Mouse (Mus musculus): ENCODE measurements at regions not wholly inside any gene's neighbourhood (a gene's known extent, or its start where the extent isn't known, plus 50 kb on each side); places are given as distances from the start of the nearest gene placed in this dataset.
"Not testable (repeated sequence)": the region's sequence is repeated elsewhere in the genome, so short reads cannot be mapped to it uniquely, and the experiment has no call there.

DNA sequence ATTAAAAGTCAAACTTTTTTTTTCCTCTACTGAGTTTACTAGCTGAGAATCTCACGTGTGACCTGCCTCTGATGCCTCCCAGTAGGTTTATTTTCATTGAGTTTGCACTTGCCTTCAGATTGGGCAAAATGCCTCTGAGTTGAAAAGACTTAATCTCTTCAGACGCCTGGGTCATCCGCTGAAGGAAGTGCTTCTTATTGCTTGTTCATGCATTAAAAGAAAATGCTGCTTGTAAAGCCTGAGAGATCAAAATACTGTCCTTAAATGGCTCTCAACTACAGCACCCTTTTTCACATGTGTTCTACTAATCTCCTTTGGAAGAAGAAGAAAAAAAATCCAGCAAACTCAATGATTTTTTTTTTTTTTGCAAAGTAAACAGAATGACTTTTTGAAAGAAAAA lies 351.5 kb downstream of the Kcnh5 start:
- no peaks in the 10 kb centered on the region for H3K9me3 ChIP-seq (ENCODE audit: control insufficient read depth, low read length)
- no peak overlapping the region for H3K9ac ChIP-seq (ENCODE audit: low read length)
- H3K36me3 ChIP-seq (ENCODE audit: control insufficient read depth, insufficient read depth, low read length) = no peaks in the 10 kb centered on the region
- peaks cover 0 to 6% of the 10 kb centered on the region in 2 experiments; a peak in 2 of 4 replicates for H3K4me1 ChIP-seq (ENCODE audit: control insufficient read depth in 2 of 2, insufficient read depth in 2 of 2, low read length in 2 of 2)
- no peaks in the 10 kb centered on the region for H3K27me3 ChIP-seq (ENCODE audit: control insufficient read depth, insufficient read depth, low read length)
- WGBS = 47% methylated on average over 3 of the region's 3 CpGs
- H3K4me2 ChIP-seq (ENCODE audit: low read length) = no peak overlapping the region
- no peak for ATAC-seq (ENCODE audit: insufficient number of reproducible peaks, insufficient read depth, low FRiP score, low read depth)
- no peak overlapping the region for H3K4me3 ChIP-seq (ENCODE audit: control insufficient read depth in 1 of 2, insufficient read depth in 1 of 2, low read depth in 1 of 2, low read length in 2 of 2)
- H3K27ac ChIP-seq (replicated peaks in 1 of 2; ENCODE audit: control insufficient read depth in 1 of 2, insufficient read depth in 1 of 2, low read depth in 2 of 2, low read length in 2 of 2) = no peak overlapping the region; a peak in 1 of 4 replicates

DNA sequence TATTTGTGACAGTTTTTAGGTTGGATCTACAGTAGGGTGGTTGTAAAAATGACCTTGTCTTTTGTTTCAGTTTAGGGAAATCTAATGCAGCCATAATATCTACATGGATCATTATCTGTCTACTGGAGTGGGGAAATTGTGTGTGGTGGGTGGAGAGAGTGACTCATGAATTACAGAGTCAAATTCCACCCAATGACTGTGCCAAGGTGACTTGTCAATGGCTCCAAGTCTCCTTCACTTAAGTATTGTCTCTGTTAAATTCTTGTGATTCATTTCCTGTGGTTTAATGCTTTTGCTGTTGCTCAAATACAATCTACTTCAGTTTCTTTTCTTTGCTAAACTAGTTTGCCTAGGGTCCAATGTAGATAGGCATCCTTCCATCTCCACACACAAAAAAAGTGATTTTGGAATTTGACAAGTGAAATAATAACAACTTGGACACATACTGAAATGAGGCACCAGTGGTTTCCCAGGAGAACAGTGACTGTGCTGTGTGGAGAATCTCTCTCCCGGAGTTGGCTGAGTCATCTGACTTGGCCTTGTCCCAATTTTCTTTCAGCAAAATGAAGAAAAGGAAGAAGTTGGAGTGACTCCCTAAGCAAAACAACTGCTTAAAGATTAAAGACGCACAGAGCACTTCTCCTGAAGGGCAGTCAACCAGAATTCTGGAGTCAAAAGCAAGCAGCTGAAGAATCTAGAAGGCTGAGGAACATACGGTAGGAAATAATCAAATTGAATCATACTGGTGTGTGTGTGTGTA lies 352.2 kb downstream of the Kcnh5 start:
- H3K4me3 ChIP-seq (ENCODE audit: control insufficient read depth in 1 of 2, insufficient read depth in 1 of 2, low read depth in 1 of 2, low read length in 2 of 2) = no peak overlapping the region
- no peaks in the 10 kb centered on the region for H3K36me3 ChIP-seq (ENCODE audit: control insufficient read depth, insufficient read depth, low read length)
- H3K27ac ChIP-seq (replicated peaks in 1 of 2; ENCODE audit: control insufficient read depth in 1 of 2, insufficient read depth in 1 of 2, low read depth in 2 of 2, low read length in 2 of 2) = peak overlapping the region; percentile 25 to 33; a peak in 2 of 4 replicates
- H3K9ac ChIP-seq (ENCODE audit: low read length) = no peak overlapping the region
- 19% methylated on average over 3 of the region's 3 CpGs for WGBS
- H3K4me2 ChIP-seq (ENCODE audit: low read length) = no peak overlapping the region
- peaks cover 0 to 6% of the 10 kb centered on the region in 2 experiments; a peak in 2 of 4 replicates for H3K4me1 ChIP-seq (ENCODE audit: control insufficient read depth in 2 of 2, insufficient read depth in 2 of 2, low read length in 2 of 2)
- no peaks in the 10 kb centered on the region for H3K9me3 ChIP-seq (ENCODE audit: control insufficient read depth, low read length)
- no peaks in the 10 kb centered on the region for H3K27me3 ChIP-seq (ENCODE audit: control insufficient read depth, insufficient read depth, low read length)
- peak; percentile 68 for ATAC-seq (ENCODE audit: insufficient number of reproducible peaks, insufficient read depth, low FRiP score, low read depth)

DNA sequence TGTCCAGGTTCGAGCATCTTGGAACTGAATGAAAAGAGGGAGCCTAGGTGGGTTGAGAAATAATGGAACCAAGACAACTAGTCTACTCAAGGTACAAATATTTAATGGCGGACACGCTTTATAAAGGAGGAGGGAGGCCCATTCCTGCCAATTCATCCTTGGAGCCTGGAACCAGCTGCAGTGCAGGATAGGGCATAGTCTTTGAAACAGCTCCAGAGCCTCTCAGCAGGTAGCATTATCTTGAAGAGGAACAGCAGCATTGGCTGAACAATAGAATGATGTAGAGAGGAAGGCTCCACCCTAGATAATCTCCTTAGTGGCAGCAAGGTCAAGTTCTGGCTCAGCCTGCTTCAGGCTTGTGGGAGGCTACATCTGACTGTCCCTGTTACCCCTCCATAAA lies 361.0 kb downstream of the Kcnh5 start:
- not testable (repeated sequence) for H3K9me3 ChIP-seq (ENCODE audit: control insufficient read depth, low read length); ATAC-seq (ENCODE audit: insufficient number of reproducible peaks, insufficient read depth, low FRiP score, low read depth); H3K36me3 ChIP-seq (ENCODE audit: control insufficient read depth, insufficient read depth, low read length); H3K4me1 ChIP-seq (ENCODE audit: control insufficient read depth in 2 of 2, insufficient read depth in 2 of 2, low read length in 2 of 2); H3K9ac ChIP-seq (ENCODE audit: low read length); H3K4me2 ChIP-seq (ENCODE audit: low read length); H3K4me3 ChIP-seq (ENCODE audit: control insufficient read depth in 1 of 2, insufficient read depth in 1 of 2, low read depth in 1 of 2, low read length in 2 of 2); H3K27ac ChIP-seq (replicated peaks in 1 of 2; ENCODE audit: control insufficient read depth in 1 of 2, insufficient read depth in 1 of 2, low read depth in 2 of 2, low read length in 2 of 2); H3K27me3 ChIP-seq (ENCODE audit: control insufficient read depth, insufficient read depth, low read length)
- 85% methylated on average over 3 of the region's 3 CpGs for WGBS

DNA sequence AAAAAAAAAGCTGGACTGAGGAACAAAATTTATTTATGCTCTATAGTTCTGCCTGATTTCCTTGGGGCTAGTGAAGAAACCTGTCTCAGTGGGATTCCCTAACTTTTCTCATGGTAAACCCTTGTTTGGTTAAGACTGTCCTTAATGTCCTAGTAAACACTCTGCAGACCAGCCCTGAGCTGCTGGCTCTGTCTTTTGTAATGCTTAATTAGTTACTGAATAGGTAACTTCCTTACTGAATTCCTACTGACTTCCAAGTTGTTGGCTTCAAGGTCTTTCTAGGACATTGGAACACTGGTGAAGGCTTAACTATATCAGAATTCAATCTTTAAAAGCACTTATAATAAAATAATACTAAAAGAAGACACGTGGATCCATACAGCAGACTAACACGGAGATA lies 368.6 kb downstream of the Kcnh5 start:
- not testable (repeated sequence) for H3K4me3 ChIP-seq (ENCODE audit: control insufficient read depth in 1 of 2, insufficient read depth in 1 of 2, low read depth in 1 of 2, low read length in 2 of 2); H3K4me2 ChIP-seq (ENCODE audit: low read length); ATAC-seq (ENCODE audit: insufficient number of reproducible peaks, insufficient read depth, low FRiP score, low read depth); H3K4me1 ChIP-seq (ENCODE audit: control insufficient read depth in 2 of 2, insufficient read depth in 2 of 2, low read length in 2 of 2); H3K9ac ChIP-seq (ENCODE audit: low read length); H3K27ac ChIP-seq (replicated peaks in 1 of 2; ENCODE audit: control insufficient read depth in 1 of 2, insufficient read depth in 1 of 2, low read depth in 2 of 2, low read length in 2 of 2); H3K27me3 ChIP-seq (ENCODE audit: control insufficient read depth, insufficient read depth, low read length); H3K9me3 ChIP-seq (ENCODE audit: control insufficient read depth, low read length); H3K36me3 ChIP-seq (ENCODE audit: control insufficient read depth, insufficient read depth, low read length)
- WGBS = 69% methylated on average over 2 of the region's 2 CpGs

DNA sequence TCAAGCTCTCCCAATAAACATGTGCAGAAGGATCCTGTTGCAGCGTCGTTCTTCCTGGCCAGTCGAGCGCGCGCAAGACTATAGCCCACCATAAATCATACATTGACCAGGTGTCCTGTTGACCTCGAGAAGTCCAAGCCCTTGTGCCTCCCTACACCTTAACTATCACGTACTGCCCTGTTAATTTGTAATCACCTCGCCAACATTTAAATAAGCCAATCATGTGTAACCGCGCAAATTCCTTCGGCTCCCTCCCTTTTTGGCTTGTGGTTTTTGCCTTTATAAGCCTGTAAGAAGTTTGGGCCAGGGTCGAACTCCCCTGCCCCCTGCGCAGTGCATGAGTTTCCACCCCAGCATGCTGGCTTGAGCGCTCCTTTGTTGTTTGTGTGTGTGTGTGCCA lies 369.2 kb downstream of the Kcnh5 start:
- not testable (repeated sequence) for H3K9me3 ChIP-seq (ENCODE audit: control insufficient read depth, low read length); H3K27me3 ChIP-seq (ENCODE audit: control insufficient read depth, insufficient read depth, low read length); H3K4me2 ChIP-seq (ENCODE audit: low read length); H3K4me3 ChIP-seq (ENCODE audit: control insufficient read depth in 1 of 2, insufficient read depth in 1 of 2, low read depth in 1 of 2, low read length in 2 of 2); H3K4me1 ChIP-seq (ENCODE audit: control insufficient read depth in 2 of 2, insufficient read depth in 2 of 2, low read length in 2 of 2); H3K27ac ChIP-seq (replicated peaks in 1 of 2; ENCODE audit: control insufficient read depth in 1 of 2, insufficient read depth in 1 of 2, low read depth in 2 of 2, low read length in 2 of 2); H3K9ac ChIP-seq (ENCODE audit: low read length); H3K36me3 ChIP-seq (ENCODE audit: control insufficient read depth, insufficient read depth, low read length); ATAC-seq (ENCODE audit: insufficient number of reproducible peaks, insufficient read depth, low FRiP score, low read depth)
- WGBS = 94% methylated on average over 15 of the region's 15 CpGs

DNA sequence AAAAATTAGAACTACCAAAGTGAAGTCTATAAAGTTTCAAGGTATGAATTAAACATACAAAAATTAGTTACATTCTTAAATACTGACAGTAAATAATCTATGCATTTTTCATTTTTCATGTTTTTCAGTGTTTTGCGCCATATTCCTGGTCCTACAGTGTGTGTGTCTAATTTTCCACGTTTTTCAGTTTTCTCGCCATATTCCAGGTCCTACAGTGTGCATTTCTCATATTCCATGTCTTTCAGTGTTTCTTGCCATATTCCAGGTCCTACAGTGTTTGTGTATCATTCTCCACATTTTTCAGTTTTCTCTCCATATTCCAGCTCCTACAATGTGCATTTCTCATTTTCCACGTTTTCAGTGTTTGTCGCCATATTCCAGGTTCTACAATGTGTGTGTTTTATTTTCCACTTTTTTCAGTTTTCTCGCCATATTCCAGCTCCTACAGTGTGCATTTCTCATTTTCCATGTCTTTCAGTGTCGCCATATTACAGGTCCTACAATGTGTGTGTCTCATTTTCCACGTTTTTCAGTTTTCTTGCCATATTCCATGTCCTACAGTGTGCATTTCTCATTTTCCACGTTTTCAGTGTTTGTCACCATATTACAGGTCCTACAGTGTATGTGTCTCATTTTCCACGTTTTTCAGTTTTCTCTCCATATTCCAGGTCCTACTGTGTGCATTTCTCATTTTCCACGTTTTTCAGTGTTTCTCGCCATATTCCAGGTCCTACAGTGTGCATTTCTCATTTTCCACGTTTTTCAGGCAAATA lies 373.2 kb downstream of the Kcnh5 start:
- Histone ChIP-seq H3K27ac (replicated peaks in 1 of 2; ENCODE audit: control insufficient read depth in 1 of 2, insufficient read depth in 1 of 2, low read depth in 2 of 2, low read length in 2 of 2) (no peak overlapping the region), H3K9me3 (ENCODE audit: control insufficient read depth, low read length) (no peaks in the 10 kb centered on the region), H3K4me2 (ENCODE audit: low read length) (no peak overlapping the region), H3K36me3 (ENCODE audit: control insufficient read depth, insufficient read depth, low read length) (no peaks in the 10 kb centered on the region), H3K27me3 (ENCODE audit: control insufficient read depth, insufficient read depth, low read length) (no peaks in the 10 kb centered on the region), H3K4me1 (ENCODE audit: control insufficient read depth in 2 of 2, insufficient read depth in 2 of 2, low read length in 2 of 2) (no peaks in the 10 kb centered on the region), H3K9ac (ENCODE audit: low read length) (no peak overlapping the region), H3K4me3 (ENCODE audit: control insufficient read depth in 1 of 2, insufficient read depth in 1 of 2, low read depth in 1 of 2, low read length in 2 of 2) (no peak overlapping the region)
- ATAC-seq (ENCODE audit: insufficient number of reproducible peaks, insufficient read depth, low FRiP score, low read depth) = 0 out of 2 replicates have a peak, but pooled peaks have one; percentile 64
- WGBS = 58% methylated on average over 13 of the region's 13 CpGs

DNA sequence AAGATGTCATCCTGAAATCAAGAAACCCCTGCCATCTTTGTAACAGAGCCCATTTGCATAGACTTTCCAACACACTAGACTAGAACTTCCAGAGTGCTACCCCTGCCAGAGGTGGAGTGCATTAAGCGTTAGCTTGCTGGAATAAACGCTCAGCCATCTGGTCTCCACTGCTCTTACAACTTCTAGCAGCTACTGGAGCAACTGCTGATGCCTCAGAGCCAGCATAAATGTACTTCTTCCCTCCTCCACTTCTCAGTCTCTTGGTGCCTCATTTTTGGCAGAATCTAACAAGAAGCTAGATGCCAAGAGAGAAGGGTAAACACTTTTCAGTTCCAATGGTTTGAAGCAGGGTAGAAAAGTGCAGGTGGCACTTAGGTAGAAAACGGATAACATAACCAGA lies 385.1 kb downstream of the Kcnh5 start:
- Histone ChIP-seq H3K4me3 (ENCODE audit: control insufficient read depth in 1 of 2, insufficient read depth in 1 of 2, low read depth in 1 of 2, low read length in 2 of 2) (no peak overlapping the region), H3K9me3 (ENCODE audit: control insufficient read depth, low read length) (no peaks in the 10 kb centered on the region), H3K4me2 (ENCODE audit: low read length) (no peak overlapping the region), H3K27ac (replicated peaks in 1 of 2; ENCODE audit: control insufficient read depth in 1 of 2, insufficient read depth in 1 of 2, low read depth in 2 of 2, low read length in 2 of 2) (no peak overlapping the region), H3K27me3 (ENCODE audit: control insufficient read depth, insufficient read depth, low read length) (no peaks in the 10 kb centered on the region), H3K9ac (ENCODE audit: low read length) (no peak overlapping the region), H3K36me3 (ENCODE audit: control insufficient read depth, insufficient read depth, low read length) (no peaks in the 10 kb centered on the region), H3K4me1 (ENCODE audit: control insufficient read depth in 2 of 2, insufficient read depth in 2 of 2, low read length in 2 of 2) (no peaks in the 10 kb centered on the region)
- no peak for ATAC-seq (ENCODE audit: insufficient number of reproducible peaks, insufficient read depth, low FRiP score, low read depth)
- WGBS = 75% methylated on average over 3 of the region's 3 CpGs
